In genomic region chr11:116893532-116894442, GRCm38 (mm10) we compare ENCODE assay signal across 1 mouse cellular context.
TF ChIP-seq lines count a peak whose summit lies in the region.

No protein-coding gene starts in this region.

TF ChIP-seq in MEL, 35 proteins besides CTCF, POLR2A, EP300 and RAD21:
- TF ChIP-seq MXI1 (IDR thresholded peaks at IDR 0.05; ENCODE audit: low read depth, low read length) (no peak), POLR2AphosphoS2 (IDR thresholded peaks at IDR 0.05; ENCODE audit: low read length) (no peak), HCFC1 (IDR thresholded peaks at IDR 0.05; ENCODE audit: low read depth, low read length) (no peak), MAX (IDR thresholded peaks at IDR 0.05; ENCODE audit: low read length) (no peak), ELF1 (IDR thresholded peaks at IDR 0.05; ENCODE audit: low read depth, low read length) (no peak), MYC (IDR thresholded peaks at IDR 0.05; ENCODE audit: low read depth, low read length) (no peak), JUND (IDR thresholded peaks at IDR 0.05; ENCODE audit: low read depth, low read length) (no peak), GATA1 (IDR thresholded peaks at IDR 0.05; ENCODE audit: low read depth, low read length) (no peak)
TF ChIP-seq in MEL: peak in this region for 0.
